Mouse (Mus musculus) MEL (cell line): ENCODE data around the gene Galt. TPM values are rescaled to one million over a fixed set of nuclear protein-coding genes. Genes with fewer than 3 reads are reported as not detected.

Experiments used
- DNase-seq: peaks from one replicate; pipeline ENCODE4 v3.0.0; 2011; ENCODE audit warnings: low read depth, low spot score
- H3K27ac ChIP-seq: 2 replicates; pipeline ENCODE4 v1.5.1; 2012; ENCODE audit warnings: low read depth, mild to moderate bottlenecking, control low read depth, low read length, moderate library complexity; ENCODE audit not compliant: control insufficient read depth
- H3K27me3 ChIP-seq, 2 experiments: fragments of 150-350 bp in 1 of 2; sonication (generic) in 1 of 2; 2 replicates each; pipeline ENCODE4 v1.6.1; 2012; ENCODE audit warnings: low read length in 2 of 2, mild to moderate bottlenecking in 2 of 2, improper control_type of control experiment in 1 of 2, moderate library complexity in 1 of 2; ENCODE audit not compliant: insufficient read depth in 2 of 2, control insufficient read depth in 1 of 2
- H3K36me3 ChIP-seq, 2 experiments: 2 replicates each; pipeline ENCODE4 v1.6.1; 2012 to 2014; ENCODE audit warnings: low read length in 2 of 2, improper control_type of control experiment in 1 of 2, inconsistent platforms in 1 of 2, mild to moderate bottlenecking in 1 of 2; ENCODE audit not compliant: insufficient read depth in 2 of 2, control insufficient read depth in 1 of 2
- H3K4me1 ChIP-seq, 2 experiments: fragments of 150-350 bp in 1 of 2; sonication (generic) in 1 of 2; 2 replicates each; pipeline ENCODE4 v1.6.1; 2012; ENCODE audit warnings: low read length in 2 of 2, improper control_type of control experiment in 1 of 2, mild to moderate bottlenecking in 1 of 2; ENCODE audit not compliant: insufficient read depth in 2 of 2, control insufficient read depth in 1 of 2
- H3K4me3 ChIP-seq, 2 experiments: fragments of 150-350 bp in 1 of 2; sonication (generic) in 1 of 2; 2 replicates each; pipeline ENCODE4 v1.5.1; 2012; ENCODE audit warnings: low read depth in 2 of 2, low read length in 2 of 2, mild to moderate bottlenecking in 2 of 2, moderate library complexity in 2 of 2, control low read depth in 1 of 2, improper control_type of control experiment in 1 of 2; ENCODE audit not compliant: control insufficient read depth in 1 of 2, insufficient read depth in 1 of 2
- H3K79me2 ChIP-seq: 2 replicates; pipeline ENCODE4 v1.6.1; 2012; ENCODE audit warnings: mild to moderate bottlenecking, low read length, moderate library complexity; ENCODE audit not compliant: control insufficient read depth, poor library complexity, insufficient read depth
- H3K9ac ChIP-seq: 2 replicates; pipeline ENCODE4 v1.6.1; 2012; ENCODE audit warnings: low read depth, mild to moderate bottlenecking, control low read depth, low read length, moderate library complexity; ENCODE audit not compliant: control insufficient read depth, poor library complexity, severe bottlenecking
- H3K9me3 ChIP-seq: fragments of 150-350 bp; sonication (generic); replicated peaks from 2 replicates; pipeline ENCODE4 v1.6.1; 2012; ENCODE audit warnings: mild to moderate bottlenecking, low read length, improper control_type of control experiment, moderate library complexity; ENCODE audit not compliant: insufficient read depth
- BHLHE40 ChIP-seq: IDR thresholded peaks from 2 replicates; pipeline ENCODE4 v1.6.1; 2012; ENCODE audit warnings: low read depth, mild to moderate bottlenecking, inconsistent platforms, low read length, improper control_type of control experiment, borderline replicate concordance
- CHD1 ChIP-seq: IDR thresholded peaks from 2 replicates; pipeline ENCODE4 v1.6.1; 2012; ENCODE audit warnings: low read depth, mild to moderate bottlenecking, inconsistent platforms, low read length, improper control_type of control experiment
- CHD2 ChIP-seq: IDR thresholded peaks from 2 replicates; pipeline ENCODE4 v1.6.1; 2011; ENCODE audit warnings: low read length, improper control_type of control experiment
- CTCF ChIP-seq, 3 experiments: IDR thresholded peaks in 2 of 3; conservative IDR thresholded peaks in 1 of 3; 2 replicates each; pipeline ENCODE4 v1.5.1; 2011 to 2012; ENCODE audit warnings: low read length in 3 of 3, low read depth in 2 of 3, mild to moderate bottlenecking in 2 of 3, improper control_type of control experiment in 1 of 3, inconsistent platforms in 1 of 3, mixed read lengths in 1 of 3, moderate library complexity in 1 of 3; ENCODE audit not compliant: control insufficient read depth in 1 of 3, insufficient read depth in 1 of 3, poor library complexity in 1 of 3, severe bottlenecking in 1 of 3
- E2F4 ChIP-seq: IDR thresholded peaks from 2 replicates; pipeline ENCODE4 v1.6.1; 2011; ENCODE audit warnings: low read depth, low read length, improper control_type of control experiment, borderline replicate concordance
- ELF1 ChIP-seq: IDR thresholded peaks from 2 replicates; pipeline ENCODE4 v1.6.1; 2014; ENCODE audit warnings: low read depth, mild to moderate bottlenecking, inconsistent platforms, low read length, improper control_type of control experiment, moderate library complexity
- EP300 ChIP-seq, 2 experiments: IDR thresholded peaks; 2 replicates each; pipeline ENCODE4 v1.6.1; 2011; ENCODE audit warnings: improper control_type of control experiment in 2 of 2, low read length in 2 of 2, low read depth in 1 of 2, mild to moderate bottlenecking in 1 of 2
- ETS1 ChIP-seq: IDR thresholded peaks from 2 replicates; pipeline ENCODE4 v1.6.1; 2012; ENCODE audit warnings: low read depth, mild to moderate bottlenecking, inconsistent platforms, low read length, improper control_type of control experiment, moderate library complexity
- GABPA ChIP-seq: IDR thresholded peaks from 2 replicates; pipeline ENCODE4 v1.6.1; 2012; ENCODE audit warnings: low read depth, mild to moderate bottlenecking, inconsistent platforms, low read length, improper control_type of control experiment, moderate library complexity
- GATA1 ChIP-seq: IDR thresholded peaks from 2 replicates; pipeline ENCODE4 v1.6.1; 2011; ENCODE audit warnings: low read depth, low read length, improper control_type of control experiment
- JUND ChIP-seq: IDR thresholded peaks from 2 replicates; pipeline ENCODE4 v1.6.1; 2011; ENCODE audit warnings: low read depth, mild to moderate bottlenecking, improper control_type of control experiment, low read length
- KAT2A ChIP-seq: conservative IDR thresholded peaks from 2 replicates; pipeline ENCODE4 v1.6.1; 2012; ENCODE audit warnings: low read depth, low read length, improper control_type of control experiment, inconsistent platforms
- MAFK ChIP-seq: IDR thresholded peaks from 2 replicates; pipeline ENCODE4 v1.6.1; 2011; ENCODE audit warnings: low read depth, mild to moderate bottlenecking, low read length, improper control_type of control experiment, borderline replicate concordance
- MAX ChIP-seq: IDR thresholded peaks from 2 replicates; pipeline ENCODE4 v1.6.1; 2011; ENCODE audit warnings: low read length, improper control_type of control experiment
- MAZ ChIP-seq: IDR thresholded peaks from 2 replicates; pipeline ENCODE4 v1.6.1; 2012; ENCODE audit warnings: low read depth, mild to moderate bottlenecking, inconsistent platforms, low read length, improper control_type of control experiment
- MEF2A ChIP-seq: IDR thresholded peaks from 2 replicates; pipeline ENCODE4 v1.6.1; 2014; ENCODE audit warnings: low read depth, mild to moderate bottlenecking, inconsistent platforms, low read length, improper control_type of control experiment; ENCODE audit not compliant: poor library complexity, insufficient replicate concordance, severe bottlenecking; ENCODE audit errors: extremely low read depth
- MYB ChIP-seq: IDR thresholded peaks from 2 replicates; pipeline ENCODE4 v1.6.1; 2011; ENCODE audit warnings: mild to moderate bottlenecking, low read depth, low read length, improper control_type of control experiment
- MYC ChIP-seq: IDR thresholded peaks from 2 replicates; pipeline ENCODE4 v1.6.1; 2011; ENCODE audit warnings: low read depth, mild to moderate bottlenecking, low read length, improper control_type of control experiment, moderate library complexity
- NELFE ChIP-seq: IDR thresholded peaks from 2 replicates; pipeline ENCODE4 v1.6.1; 2011; ENCODE audit warnings: low read depth, low read length, improper control_type of control experiment
- NRF1 ChIP-seq: IDR thresholded peaks from 2 replicates; pipeline ENCODE4 v1.6.1; 2014; ENCODE audit warnings: low read depth, mild to moderate bottlenecking, inconsistent platforms, low read length, improper control_type of control experiment, moderate library complexity; ENCODE audit not compliant: poor library complexity, insufficient read depth, severe bottlenecking
- POLR2A ChIP-seq, 2 experiments: IDR thresholded peaks; 2 replicates each; pipeline ENCODE4 v1.6.1; 2011 to 2012; ENCODE audit warnings: low read length in 2 of 2, mild to moderate bottlenecking in 2 of 2, control low read depth in 1 of 2, improper control_type of control experiment in 1 of 2, low read depth in 1 of 2, moderate library complexity in 1 of 2; ENCODE audit not compliant: control insufficient read depth in 1 of 2, insufficient read depth in 1 of 2, poor library complexity in 1 of 2
- POLR2AphosphoS2 ChIP-seq: IDR thresholded peaks from 2 replicates; pipeline ENCODE4 v1.6.1; 2011; ENCODE audit warnings: low read length, improper control_type of control experiment
- POLR2AphosphoS5 ChIP-seq: IDR thresholded peaks from 2 replicates; pipeline ENCODE4 v1.6.1; 2012; ENCODE audit warnings: low read depth, borderline replicate concordance, mild to moderate bottlenecking, inconsistent platforms, low read length, moderate library complexity, mixed read lengths
- RCOR1 ChIP-seq: IDR thresholded peaks from 2 replicates; pipeline ENCODE4 v1.6.1; 2012; ENCODE audit warnings: low read depth, mild to moderate bottlenecking, inconsistent platforms, low read length, improper control_type of control experiment
- SIN3A ChIP-seq: IDR thresholded peaks from 2 replicates; pipeline ENCODE4 v1.6.1; 2012; ENCODE audit warnings: low read length, improper control_type of control experiment, inconsistent platforms
- SMC3 ChIP-seq: IDR thresholded peaks from 2 replicates; pipeline ENCODE4 v1.6.1; 2011; ENCODE audit warnings: low read depth, low read length, improper control_type of control experiment
- TAL1 ChIP-seq: IDR thresholded peaks from 2 replicates; pipeline ENCODE4 v1.6.1; 2012; ENCODE audit warnings: mild to moderate bottlenecking, inconsistent platforms, low read length, moderate library complexity, mixed read lengths
- TBP ChIP-seq: IDR thresholded peaks from 2 replicates; pipeline ENCODE4 v1.8.0; 2011; ENCODE audit warnings: low read depth, low read length, improper control_type of control experiment
- TCF12 ChIP-seq: IDR thresholded peaks from 2 replicates; pipeline ENCODE4 v1.6.1; 2014; ENCODE audit warnings: low read depth, mild to moderate bottlenecking, inconsistent platforms, low read length, improper control_type of control experiment, moderate library complexity
- UBTF ChIP-seq: IDR thresholded peaks from 2 replicates; pipeline ENCODE4 v1.6.1; 2012; ENCODE audit warnings: low read depth, mild to moderate bottlenecking, inconsistent platforms, low read length, improper control_type of control experiment, moderate library complexity, borderline replicate concordance; ENCODE audit not compliant: insufficient read depth
- USF1 ChIP-seq: IDR thresholded peaks from 2 replicates; pipeline ENCODE4 v1.6.1; 2014; ENCODE audit warnings: low read depth, mild to moderate bottlenecking, inconsistent platforms, low read length, improper control_type of control experiment, moderate library complexity
- USF2 ChIP-seq, 2 experiments: IDR thresholded peaks; 2 replicates each; pipeline ENCODE4 v1.6.1; 2011 to 2012; ENCODE audit warnings: improper control_type of control experiment in 2 of 2, low read length in 2 of 2, borderline replicate concordance in 1 of 2, inconsistent platforms in 1 of 2, low read depth in 1 of 2, mild to moderate bottlenecking in 1 of 2; ENCODE audit not compliant: insufficient read depth in 1 of 2
- ZC3H11A ChIP-seq: IDR thresholded peaks from 2 replicates; pipeline ENCODE4 v1.6.1; 2012; ENCODE audit warnings: low read depth, mild to moderate bottlenecking, inconsistent platforms, low read length, improper control_type of control experiment
- ZKSCAN1 ChIP-seq: IDR thresholded peaks from 2 replicates; pipeline ENCODE4 v1.6.1; 2012; ENCODE audit warnings: low read depth, mild to moderate bottlenecking, inconsistent platforms, low read length, improper control_type of control experiment, moderate library complexity
- ZMIZ1 ChIP-seq: IDR thresholded peaks from 2 replicates; pipeline ENCODE4 v1.6.1; 2012; ENCODE audit warnings: low read depth, mild to moderate bottlenecking, inconsistent platforms, low read length, improper control_type of control experiment, moderate library complexity
- ZNF384 ChIP-seq: IDR thresholded peaks from 2 replicates; pipeline ENCODE4 v1.6.1; 2012; ENCODE audit warnings: low read depth, mild to moderate bottlenecking, inconsistent platforms, low read length, improper control_type of control experiment
- polyA plus RNA-seq, 2 experiments: library from polyadenylated mRNA; stranded (reverse) in 1 of 2; unstranded in 1 of 2; fragments of >175 nt in 1 of 2; fragments of >200 nt in 1 of 2; gene quantifications; 2 replicates each; pipeline versions ENCODE4 v1.2.1 to v1.2.4; 2012; ENCODE audit warnings: low replicate concordance in 2 of 2, low read depth in 1 of 2; ENCODE audit not compliant: insufficient read length in 2 of 2, insufficient read depth in 1 of 2, missing spikeins in 1 of 2
- total RNA-seq: library from RNA; depleted of rRNA; stranded (reverse); fragments of 300-350 nt; gene quantifications from 2 replicates; pipeline ENCODE4 v1.2.3, GENCODE M21; 2012

The Galt gene
- total and polyA plus RNA-seq, 3 experiments = 26.5 to 31.9 TPM; not detected in 1

GRCm38 (mm10) chr4:41740380-41741157, 14.5 kb upstream of the Galt start:
- Histone ChIP-seq H3K9me3 (no peaks in the 10 kb centered on the region), H3K4me3 (peak overlapping the region; percentile 67 to 68), H3K9ac (peak overlapping the region; percentile 75), H3K36me3 (peaks cover 0 to 27% of the 10 kb centered on the region in 2 experiments; a peak in 2 of 4 replicates), H3K27ac (peak overlapping the region; percentile 51), H3K4me1 (peaks cover 2 to 29% of the 10 kb centered on the region in 2 experiments), H3K27me3 (no peaks in the 10 kb centered on the region), H3K79me2 (peaks cover 15% of the 10 kb centered on the region)
- DNase-seq = peak; percentile 65
- TF ChIP-seq UBTF (no peak), KAT2A (no peak), TCF12 (no peak), RCOR1 (peak; percentile 44; the same call in 1 of the 2 replicates), USF1 (peak; percentile 66), ZMIZ1 (no peak), GABPA (no peak), ZC3H11A (no peak), ZKSCAN1 (no peak), SMC3 (no peak), EP300 (IDR thresholded peaks at IDR 0.05; ENCODE audit: low read depth in 1 of 2, low read length in 2 of 2) (no peak), POLR2AphosphoS5 (no peak), JUND (no peak), MAFK (no peak), TBP (no peak), SIN3A (peak; percentile 32), GATA1 (no peak), MYB (no peak), MAX (peak; percentile 88), USF2 (IDR thresholded peaks at IDR 0.05; ENCODE audit: borderline replicate concordance in 1 of 2, insufficient read depth in 1 of 2, low read depth in 1 of 2, low read length in 2 of 2) (no peak), MYC (peak; percentile 80), NELFE (no peak), CHD1 (no peak), TAL1 (no peak), ZNF384 (0 out of 2 replicates have a peak, but pooled peaks have one; percentile 5), CTCF (IDR thresholded peaks at IDR 0.05 in 2 of 3, conservative IDR thresholded peaks at IDR 0.05 in 1 of 3; ENCODE audit: control insufficient read depth in 1 of 3, insufficient read depth in 1 of 3, low read depth in 2 of 3, low read length in 3 of 3, poor library complexity in 1 of 3, severe bottlenecking in 1 of 3) (peak in 2 of 3 experiments; percentile 19 to 29; a peak in 3 of 6 replicates), NRF1 (no peak), BHLHE40 (no peak), POLR2AphosphoS2 (no peak), CHD2 (no peak), ETS1 (no peak), MEF2A (no peak), E2F4 (no peak), POLR2A (IDR thresholded peaks at IDR 0.05; ENCODE audit: control insufficient read depth in 1 of 2, insufficient read depth in 1 of 2, low read depth in 1 of 2, low read length in 2 of 2, poor library complexity in 1 of 2) (no peak; a peak in 1 of 4 replicates), ELF1 (no peak), MAZ (0 out of 2 replicates have a peak, but pooled peaks have one; percentile 29)
